Mouse (Mus musculus) cerebellum, postnatal 25 days (tissue): Measurements from ENCODE around the gene Eif4enif1.
"Not testable (repeated sequence)": the region's sequence is repeated elsewhere in the genome, so short reads cannot be mapped to it uniquely, and the experiment has no call there.

Experiments
- DNase-seq, 2 experiments: peaks; one replicate each; pipeline ENCODE4 v3.0.0; 2021; ENCODE audit warnings: mixed read lengths in 2 of 2

Eif4enif1 gene

DNA sequence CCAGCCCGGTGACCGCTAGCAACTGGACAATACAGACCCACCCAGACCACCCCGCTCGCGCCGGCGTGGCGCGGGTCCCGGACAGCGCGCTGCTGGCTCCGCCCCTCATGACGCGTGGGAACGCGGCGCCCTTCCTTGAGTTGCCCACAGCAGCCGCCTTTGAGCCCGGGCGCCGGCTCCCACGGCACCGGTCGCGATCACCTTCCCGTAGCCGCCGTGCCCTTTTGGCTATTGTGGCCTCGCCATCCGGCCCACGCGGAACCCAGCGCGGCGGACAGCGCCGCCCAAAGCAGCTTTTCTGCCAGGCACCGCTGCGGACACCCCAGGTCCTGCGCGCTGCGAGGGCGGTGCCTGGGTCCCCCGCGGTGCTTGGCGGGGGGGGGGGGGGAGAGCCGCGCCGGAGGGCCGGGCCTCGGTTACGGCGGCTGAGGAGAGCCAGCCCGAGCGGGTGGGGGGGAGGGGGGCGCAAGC, at the start of gene Eif4enif1:
Eif4enif1 (plus strand) TSS at position 162 of the 471 bp plus-strand sequence.
- DNase-seq = peak; percentile 92 to 96

DNA sequence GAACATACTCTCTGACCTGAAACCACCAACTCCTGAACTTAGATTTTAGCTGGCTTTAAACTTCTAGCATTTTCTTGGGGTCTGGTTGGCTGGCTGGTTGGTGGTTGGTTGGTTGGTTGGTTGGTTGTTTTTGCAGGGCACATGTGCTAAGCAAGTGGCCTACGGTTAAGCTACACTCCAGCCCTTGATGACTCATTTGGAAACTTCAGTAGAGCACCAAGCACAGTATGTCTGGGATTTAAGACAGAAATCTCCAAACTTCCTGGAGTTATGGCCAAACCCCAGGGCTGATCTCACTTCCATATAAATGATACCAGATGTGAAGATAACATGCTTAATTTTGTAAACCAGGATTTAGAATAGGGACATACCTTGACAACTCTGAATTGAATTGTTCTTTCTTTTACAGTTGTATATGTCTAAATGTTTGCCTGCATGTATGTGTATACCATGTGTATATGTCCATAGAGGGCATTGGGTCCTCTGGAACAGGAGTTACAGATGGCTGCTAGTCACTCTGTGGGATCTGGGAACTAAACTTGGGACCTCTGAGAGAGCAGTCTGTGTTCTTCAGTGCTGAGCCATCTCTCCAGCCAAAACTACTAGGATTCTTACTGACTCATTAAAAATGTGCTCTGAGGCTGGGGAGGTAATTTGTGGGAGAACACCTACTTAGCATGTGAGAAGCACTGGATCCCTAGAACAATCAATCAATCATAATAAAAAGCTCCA, 48.4 kb upstream of the Eif4enif1 start:
- peak; percentile 25 to 46 for DNase-seq

DNA sequence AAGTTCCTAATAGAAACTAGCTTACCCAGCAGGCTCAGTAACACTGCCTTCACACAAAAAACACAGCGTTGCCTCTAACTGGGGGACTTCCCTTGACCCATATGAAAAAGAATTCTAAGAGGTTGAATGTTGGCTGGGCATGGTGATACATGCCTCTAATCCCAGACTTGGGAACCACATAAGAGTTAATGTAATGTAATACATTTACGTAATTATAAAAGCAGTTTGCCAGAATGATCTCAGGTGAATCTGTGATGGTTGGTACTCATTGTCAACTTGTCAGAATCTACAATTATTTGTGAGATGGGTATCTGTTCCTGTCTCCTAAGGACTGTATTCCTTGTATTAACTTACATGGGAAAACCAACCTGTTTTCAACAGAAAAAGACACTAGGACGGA, 45.2 kb upstream of the Eif4enif1 start:
- not testable (repeated sequence) for DNase-seq

DNA sequence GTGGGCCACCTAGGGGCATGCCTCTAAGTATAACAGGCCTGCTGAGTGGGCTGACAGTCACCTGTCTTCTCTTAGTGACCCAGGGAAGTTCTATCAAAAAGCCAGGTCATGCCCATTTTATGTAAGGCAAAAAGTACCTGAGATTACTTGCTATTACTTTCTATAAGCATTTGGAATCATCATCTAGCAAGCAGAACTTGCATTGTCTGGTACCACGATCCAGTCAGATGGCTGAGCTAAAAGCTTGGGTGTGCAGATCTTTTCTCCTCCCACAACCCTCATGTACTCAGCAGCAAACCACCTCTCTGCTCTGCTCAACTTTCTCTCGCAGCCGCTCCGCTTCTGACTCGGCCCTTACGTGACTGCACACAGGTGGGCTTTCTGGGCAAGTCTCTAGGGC, 44.2 kb upstream of the Eif4enif1 start:
- DNase-seq = not testable (repeated sequence)

DNA sequence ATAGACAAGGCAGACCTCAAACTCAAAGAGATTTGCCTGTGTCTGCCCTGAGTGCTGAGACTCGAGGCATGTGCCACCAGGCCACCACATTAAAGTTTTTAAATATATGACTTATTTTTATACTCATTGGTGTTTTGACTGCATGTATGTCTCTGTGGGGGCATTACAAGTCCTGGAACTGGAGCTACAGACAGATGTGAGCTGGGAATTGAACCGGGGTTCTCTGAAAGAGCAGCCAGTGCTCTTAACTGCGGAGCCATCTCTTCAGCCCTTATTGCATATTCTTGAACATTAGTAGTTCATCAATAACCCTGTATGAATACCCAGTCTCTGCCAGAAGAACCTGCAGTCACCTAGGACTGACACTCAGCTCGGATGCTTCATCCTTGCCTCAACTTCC, 43.4 kb upstream of the Eif4enif1 start:
- not testable (repeated sequence) for DNase-seq

DNA sequence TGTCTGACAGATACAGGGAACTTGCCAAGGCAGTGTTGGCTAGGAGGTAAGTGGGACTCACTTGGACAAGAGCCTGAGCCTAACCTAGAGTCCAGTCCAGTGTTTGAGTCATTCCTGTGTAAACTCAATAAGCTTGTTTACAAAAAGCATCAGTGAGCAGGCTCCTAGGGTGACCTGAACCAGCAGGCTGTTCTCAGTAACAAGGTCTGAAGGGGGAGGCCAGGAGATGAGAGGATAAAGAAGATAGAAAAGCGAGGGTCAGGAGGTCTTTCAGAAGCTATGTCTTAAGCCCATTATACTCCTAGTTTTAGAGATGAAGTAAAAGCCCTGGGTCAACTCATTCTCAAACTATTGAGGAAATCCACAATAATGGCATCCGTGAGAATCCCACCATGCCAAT, 40.8 kb upstream of the Eif4enif1 start:
- DNase-seq = peak; percentile 22 to 44

DNA sequence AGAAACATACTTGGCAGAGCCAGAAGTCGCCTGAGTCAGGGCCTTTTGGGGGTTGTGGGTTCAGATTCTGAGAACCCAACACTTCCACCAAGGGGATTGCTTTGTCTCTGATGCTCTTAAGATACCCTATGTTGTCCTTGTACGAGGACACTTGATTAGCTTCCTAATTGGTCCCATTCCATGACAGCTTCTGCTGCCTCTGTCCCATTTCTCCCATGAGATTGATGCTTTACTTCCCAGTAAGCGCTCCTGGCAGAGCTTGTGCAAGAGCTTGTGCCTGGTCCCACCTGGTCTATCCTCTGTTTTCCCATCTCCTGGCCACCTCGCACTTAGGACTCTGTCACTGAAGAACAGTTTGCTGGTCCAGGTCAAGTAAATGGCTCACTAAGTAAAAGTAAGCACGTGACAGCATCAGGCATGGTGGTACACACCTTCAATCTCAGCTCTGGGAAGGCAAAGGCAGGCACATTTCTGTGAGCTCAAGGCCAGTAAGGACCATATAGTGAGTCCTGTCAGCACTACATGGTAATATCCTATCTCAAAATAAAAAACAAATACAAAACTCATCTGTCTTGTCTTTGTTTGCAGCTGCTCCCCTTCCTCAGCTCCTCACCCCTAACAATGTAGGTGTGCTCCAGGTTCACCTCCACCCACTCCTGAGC, 39.8 kb upstream of the Eif4enif1 start:
- DNase-seq = peak; percentile 35 to 55

DNA sequence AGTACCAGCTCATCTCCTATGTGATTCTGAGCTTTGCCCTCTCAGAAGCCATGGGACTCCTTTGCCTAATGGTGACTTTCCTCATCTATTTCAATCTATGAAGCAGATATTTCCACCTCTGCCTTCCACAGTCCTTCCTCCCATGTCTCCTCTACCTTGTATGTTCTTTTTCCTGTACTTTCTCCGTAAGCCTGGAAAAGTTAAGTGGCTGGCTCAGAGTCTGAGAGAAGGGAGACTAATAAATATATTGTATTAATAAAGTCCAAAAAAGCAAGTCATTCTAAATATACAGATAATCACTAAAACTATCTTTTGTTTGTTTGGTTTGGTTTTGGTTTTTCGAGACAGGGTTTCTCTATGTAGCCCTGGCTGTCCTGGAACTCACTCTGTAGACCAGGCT, 39.1 kb upstream of the Eif4enif1 start:
- not testable (repeated sequence) for DNase-seq

DNA sequence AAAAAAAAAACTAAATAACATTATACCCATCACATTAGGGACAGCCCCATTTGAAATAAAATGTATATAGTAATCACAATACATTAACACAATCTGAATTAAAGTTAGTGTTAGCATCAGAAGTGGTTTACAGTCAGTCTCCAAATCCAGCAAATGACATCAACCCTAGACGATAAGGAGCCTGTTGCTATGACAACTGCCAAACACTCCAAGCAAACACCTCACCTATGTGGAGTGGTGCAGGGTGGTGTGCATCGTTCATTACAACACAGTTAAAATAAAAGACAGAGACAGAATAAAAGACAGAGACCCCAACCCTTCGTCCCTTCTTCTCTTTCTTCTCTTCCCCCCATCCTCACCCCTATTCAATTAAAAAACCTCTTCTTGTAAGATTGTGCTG, 38.5 kb upstream of the Eif4enif1 start:
- DNase-seq = not testable (repeated sequence)

DNA sequence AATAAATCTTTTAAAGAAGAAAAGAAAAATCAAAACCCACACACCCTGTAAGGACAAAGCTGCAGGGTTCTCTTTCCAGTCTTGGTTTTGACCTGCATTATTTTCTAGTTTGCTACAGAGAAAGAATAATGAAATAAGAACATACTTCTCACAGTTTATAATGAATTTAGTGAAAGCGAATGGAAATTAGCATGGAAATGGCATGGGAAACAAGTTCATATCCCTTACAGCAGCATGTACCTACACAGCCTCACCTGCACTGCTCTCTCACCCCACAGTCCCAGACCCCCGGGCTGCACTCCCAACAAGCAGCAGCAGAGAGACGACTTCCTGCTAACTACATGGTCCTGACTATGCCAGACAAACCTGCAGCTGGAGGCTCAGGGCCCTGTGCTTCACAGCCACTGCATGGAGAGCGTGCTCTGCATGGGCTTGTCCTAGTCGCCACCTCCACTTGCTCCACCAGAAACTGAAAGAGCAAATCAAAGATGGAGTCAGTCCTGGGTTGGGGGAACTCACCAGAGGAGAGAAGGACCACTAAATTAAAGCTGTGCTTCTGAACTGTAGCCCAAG, 36.9 kb upstream of the Eif4enif1 start:
- DNase-seq = not testable (repeated sequence)

DNA sequence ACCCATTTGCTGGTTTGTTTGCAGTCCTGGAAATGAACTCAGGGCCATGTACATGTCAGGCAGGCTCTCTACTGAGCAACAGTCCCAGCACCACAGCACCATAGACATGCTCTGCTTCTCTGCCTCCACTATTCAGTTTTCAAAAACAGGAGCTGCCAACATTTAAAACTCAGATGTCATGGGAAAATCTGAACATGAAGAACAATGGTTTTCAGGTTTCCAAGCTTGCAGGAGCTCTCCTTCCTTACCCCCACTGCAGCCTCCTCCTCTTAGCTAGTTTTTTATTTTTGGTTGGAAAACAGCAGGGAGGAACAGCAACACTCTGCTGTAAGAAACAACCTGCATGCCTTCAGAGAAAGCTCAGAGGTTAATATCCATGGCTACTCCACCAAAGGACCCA, 35.9 kb upstream of the Eif4enif1 start:
- not testable (repeated sequence) for DNase-seq

DNA sequence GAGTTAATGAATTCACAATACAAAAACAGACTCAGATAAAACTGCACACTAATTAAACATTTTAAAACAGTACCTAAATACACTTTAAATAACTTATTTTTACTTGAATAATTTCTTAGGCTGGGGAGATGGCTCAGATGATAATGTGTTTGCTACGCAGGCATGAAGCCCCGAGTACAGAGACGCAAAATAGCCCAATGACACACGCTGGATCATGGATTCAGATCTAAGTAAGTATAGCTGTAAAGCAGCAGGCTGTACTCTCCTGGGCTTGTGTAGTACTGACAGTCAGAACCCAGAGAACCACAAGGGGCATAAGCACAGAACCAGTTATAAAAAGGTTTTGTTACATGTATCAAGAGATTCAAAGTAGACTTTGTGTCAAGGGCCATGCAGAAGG, 35.1 kb upstream of the Eif4enif1 start:
- not testable (repeated sequence) for DNase-seq

DNA sequence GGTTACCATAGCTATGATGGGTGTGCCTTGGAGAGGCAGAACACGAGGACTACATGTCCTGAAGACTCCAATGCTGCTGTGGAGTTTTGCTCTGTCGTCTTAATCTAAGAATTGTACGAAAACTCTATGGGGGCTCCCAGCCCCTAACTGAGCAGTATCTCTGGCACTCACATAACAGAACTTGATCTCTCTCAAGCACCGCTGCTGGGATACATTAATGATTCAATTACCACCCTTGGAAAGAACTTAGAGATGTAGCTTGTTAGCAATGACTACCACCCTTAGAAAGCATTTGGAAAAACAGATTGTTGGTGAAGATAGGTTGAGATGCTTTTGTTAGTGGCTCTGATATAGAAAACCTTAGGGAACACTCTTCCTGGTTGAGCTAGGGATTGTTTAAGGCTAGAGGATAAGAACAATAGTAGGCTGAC, 34.6 kb upstream of the Eif4enif1 start:
- not testable (repeated sequence) for DNase-seq

DNA sequence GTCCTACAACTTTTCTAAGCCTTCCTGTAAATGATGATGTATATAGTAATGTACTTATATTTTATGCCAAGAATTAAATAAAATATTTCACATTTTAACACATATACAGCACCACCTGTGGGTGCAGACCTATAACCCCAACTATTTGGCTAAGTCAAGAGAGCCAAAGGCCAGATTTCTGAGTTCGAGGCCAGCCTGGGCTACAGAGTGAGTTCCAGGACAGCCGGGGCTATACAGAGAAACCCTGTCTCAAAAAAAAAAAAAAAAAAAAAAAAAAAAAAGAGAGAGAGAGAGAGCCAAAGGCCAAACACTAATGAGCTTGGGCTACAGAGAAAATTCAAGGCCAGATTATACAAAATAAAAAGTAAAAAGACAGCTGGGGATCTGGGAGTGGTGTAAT, 33.1 kb upstream of the Eif4enif1 start:
- DNase-seq = peak in 1 of 2 experiments; percentile 10

DNA sequence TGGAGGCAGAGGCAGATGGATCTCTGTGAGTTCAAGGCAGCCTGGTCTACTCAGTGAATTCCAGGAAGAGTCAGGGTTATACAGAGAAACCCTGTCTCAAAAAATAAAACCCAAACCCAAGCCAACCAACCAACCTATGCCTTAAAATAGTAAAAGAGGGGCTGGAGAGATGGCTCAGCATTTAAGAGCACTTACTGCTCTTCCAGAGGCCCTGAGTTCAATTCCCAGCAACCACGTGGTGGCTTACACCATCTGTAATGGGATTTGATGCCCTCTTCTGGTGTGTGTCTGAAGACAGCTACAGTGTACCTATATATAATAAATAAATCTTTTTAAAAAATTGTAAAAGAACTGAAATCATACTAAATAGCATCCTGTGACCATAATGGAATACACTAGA, 30.3 kb upstream of the Eif4enif1 start:
- DNase-seq = peak; percentile 13 to 48

DNA sequence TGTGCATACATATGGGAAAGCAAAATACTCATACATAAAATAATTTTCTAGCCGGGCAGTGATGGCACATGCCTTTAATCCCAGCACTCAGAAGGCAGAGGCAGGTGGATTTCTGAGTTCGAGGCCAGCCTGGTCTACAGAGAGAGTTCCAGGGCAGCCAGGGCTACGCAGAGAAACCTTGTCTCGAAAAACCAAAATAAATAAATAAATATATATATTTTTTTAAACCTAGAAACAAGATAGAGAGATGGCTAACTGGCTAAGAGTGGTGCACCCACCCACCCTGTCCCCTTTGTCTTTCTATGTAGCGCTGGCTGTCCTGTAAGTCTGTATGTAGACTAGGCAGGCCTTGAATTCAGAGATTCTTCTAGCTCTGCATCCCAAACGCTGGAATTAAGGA, 29.7 kb upstream of the Eif4enif1 start:
- DNase-seq = not testable (repeated sequence)

DNA sequence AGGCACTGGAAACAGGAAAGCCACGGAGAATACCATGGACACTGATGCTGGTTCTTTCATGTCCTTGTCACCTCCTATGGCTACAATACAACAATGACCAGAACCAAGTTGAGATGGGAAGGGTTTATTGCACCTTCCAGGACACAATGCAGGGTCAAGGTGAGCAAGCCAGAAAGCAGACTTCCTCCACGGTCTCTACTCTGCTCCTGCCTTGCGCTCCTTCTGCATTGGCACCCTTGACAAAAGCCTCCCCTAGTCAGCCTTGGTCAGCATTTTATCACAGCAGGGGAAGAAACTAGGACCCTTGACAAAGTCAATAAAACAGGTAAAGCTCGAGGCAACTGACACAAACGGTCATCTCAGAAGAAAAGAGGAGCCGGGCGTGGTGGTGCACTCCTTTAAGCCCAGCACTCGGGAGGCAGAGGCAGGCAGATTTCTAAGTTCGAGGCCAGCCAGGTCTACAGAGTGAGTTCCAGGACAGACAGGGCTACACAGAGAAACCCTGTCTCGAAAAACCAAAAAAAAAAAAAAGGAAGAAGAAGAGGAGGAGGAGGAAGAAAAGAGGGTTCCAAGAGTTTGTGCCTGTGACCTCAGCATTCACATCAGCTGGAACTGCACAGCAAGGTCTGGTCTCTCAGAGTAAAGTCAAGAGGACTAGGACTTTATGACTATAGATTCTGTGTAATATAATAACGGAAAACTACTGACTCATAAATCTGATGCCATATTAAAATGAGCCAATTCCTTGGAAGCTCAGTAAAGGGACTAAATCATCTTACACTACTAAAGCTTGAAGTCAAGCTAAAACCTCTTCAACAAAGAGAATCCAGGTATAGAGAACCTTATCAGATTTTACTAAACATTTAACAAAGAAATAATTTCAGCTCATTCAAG, 28.5 kb upstream of the Eif4enif1 start:
- peak; percentile 36 to 56 for DNase-seq

DNA sequence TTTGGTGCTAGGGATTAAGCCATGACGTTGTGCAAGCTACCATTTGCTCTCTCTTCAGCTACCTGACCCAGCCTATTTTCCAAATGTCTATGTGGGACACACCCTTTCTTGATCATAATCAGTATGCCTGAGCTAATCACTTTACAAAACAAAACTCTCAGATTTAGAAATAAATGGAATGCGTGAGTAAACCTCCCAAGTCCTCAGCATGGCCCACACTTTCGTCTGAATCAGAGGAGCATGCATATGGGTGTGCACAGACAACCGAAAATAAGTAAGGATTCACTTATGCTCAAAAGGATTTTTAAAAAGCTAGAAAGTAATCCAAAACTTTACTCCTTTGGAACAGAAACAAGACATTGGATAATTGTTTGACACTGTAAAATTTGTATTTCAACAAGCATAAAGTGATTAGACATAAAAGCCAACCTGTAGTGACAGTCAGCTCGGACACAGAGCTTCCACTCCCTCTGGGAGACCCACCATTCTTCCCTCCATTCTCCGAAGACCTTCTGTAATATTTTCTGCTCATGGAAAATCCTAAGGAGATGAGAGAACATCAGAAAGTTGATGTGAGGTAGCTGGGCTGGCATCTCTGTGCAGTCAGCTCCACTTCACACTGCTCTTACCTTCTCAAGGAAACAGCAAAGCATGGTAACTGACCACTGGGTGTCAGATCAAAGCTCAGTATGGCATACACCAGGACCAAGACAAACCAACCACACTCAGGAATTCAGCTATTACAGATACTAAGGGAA, 23.0 kb upstream of the Eif4enif1 start:
- DNase-seq = peak in 1 of 2 experiments; percentile 9

DNA sequence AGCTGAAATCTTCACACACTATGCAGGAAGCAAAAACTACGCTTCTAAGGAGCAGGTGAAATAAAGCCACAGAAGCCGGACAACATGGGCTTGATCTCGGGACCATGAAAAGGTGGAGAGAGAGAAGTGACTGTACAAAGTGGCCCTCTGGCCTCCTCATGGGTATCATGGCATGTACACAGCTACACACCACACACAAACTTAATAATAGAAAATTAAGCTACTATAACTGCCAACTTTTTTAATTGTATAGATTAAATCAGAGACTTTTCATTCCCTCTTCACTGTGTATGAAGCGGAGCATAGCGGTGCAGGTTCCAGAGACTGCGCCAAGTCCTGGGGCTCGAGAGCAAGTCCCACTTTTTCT, 22.5 kb upstream of the Eif4enif1 start:
- peak in 1 of 2 experiments; percentile 22 for DNase-seq

DNA sequence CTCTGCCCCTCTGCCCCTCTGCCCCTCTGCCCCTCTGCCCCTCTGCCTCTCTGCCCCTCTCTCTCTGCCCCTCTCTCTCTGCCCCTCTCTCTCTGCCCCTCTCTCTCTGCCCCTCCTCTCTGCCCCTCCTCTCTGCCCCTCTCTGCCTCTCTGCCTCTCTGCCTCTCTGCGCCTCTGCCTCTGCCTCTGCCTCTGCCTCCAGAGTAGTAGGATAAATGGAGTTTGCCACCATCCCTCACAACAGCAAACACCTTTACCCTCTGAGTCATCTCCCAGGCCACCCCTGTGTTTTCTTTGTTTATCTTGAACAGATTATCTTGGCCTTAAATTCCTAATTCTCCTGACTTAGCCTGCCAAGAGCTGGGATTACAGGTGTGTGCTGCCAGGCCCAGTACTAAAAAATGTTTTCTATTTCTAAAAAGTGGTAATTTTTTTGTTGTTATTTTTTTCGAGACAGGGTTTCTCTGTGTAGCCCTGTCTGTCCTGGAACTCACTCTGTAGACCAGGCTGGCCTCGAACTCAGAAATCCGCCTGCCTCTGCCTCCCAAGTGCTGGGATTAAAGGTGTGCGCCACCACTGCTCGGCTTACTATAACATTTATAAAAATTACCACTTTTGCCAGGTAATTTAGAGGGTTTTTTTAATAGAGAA, 21.6 kb upstream of the Eif4enif1 start:
- not testable (repeated sequence) for DNase-seq

DNA sequence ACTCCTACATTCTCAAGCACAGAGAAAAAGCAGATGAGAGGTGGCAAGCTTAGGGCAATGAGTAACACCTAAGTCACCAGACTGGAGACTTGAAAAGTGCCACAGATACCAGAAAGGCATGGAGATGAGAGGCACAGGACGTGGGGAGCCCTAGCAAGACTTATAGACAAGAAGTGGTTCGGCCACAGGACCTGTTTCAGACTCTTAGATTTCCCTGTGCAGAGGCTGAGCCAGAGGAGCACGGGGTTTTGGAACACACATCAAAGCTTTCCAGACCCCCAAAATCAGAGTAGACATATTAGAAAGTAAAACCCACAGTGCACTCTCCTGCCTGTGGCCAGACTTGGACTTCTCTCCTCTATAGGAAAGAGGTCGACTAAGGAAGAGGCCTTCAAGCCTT, 20.9 kb upstream of the Eif4enif1 start:
- peak; percentile 42 to 63 for DNase-seq
